Mouse (Mus musculus) ovary, postnatal 36 days (tissue): ENCODE data around the gene Mtmr3.
A peak's percentile ranks its signal among the peaks of the same experiment; 100 is the strongest.
"Not testable (repeated sequence)": the region's sequence is repeated elsewhere in the genome, so short reads cannot be mapped to it uniquely, and the experiment has no call there.

Experiments
- DNase-seq: peaks from one replicate; pipeline ENCODE4 v3.0.0; 2022; ENCODE audit warnings: low spot score, mixed read lengths

The Mtmr3 gene

DNA sequence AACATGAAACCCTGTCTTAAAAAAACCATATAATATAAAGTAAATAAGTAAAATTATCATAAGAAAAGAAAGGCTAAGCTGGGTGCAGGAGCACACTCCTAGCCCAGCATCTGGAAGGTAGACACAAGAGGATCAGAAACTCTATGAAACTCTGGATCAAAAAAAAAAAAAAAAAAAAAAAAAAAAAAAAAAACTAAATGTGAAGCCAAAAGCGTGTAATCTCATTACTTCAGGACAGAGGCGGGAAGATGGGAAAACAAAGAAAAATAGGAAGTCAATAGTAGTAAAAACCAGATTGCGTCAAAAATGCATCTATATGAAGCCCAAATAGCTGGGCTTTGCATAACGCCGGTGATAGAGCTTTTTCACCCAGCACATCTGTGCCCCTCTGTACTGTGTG, 7.2 kb upstream of the Mtmr3 start:
- no peak for DNase-seq

- no peak for DNase-seq
These were observed 5.3 kb upstream of the Mtmr3 start for GRCm38 (mm10) chr11:4599916-4600315.

GRCm38 (mm10) chr11:4598411-4598810, 3.7 kb upstream of the Mtmr3 start:
- no peak for DNase-seq

DNA sequence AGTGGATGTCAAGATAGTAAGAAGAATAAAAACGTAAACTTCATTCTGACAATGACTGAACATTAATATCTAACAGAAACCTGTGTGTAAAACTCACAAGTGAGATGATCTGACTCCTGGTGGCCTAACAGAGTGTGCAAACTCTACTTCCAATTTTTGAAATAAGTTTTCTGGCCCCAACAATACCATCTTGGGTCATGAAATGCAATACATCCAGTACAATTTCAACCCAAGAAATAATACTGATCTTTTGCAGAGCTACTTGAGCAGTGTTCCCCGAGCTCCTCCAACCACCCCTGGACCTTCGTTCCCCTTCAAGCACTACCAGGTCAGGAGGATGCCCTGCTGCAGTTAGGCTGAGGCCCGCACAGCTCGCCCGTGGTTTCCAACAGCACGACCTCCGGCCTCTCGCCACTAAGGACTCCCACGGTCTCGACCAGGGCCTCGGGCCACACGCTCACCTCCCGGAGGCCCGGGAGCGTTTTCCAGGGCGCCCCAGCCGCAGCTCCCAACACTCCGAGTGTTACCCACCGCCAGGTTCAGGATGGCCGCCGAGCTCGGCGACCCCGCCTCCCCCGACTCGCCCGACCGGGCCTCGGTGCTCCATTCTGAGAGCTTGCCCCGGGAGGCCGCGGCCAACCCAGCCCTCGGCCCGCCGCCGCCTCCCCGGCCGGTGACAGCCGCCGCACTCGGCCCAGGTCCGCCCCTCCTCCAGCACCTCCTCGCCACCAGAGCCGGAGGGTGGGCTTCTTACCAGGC, 635 bp downstream of the Mtmr3 start:
- peak; percentile 59 for DNase-seq

GRCm38 (mm10) chr11:4593491-4593848, 1.2 kb downstream of the Mtmr3 start:
- no peak for DNase-seq

GRCm38 (mm10) chr11:4591811-4592210, 2.9 kb downstream of the Mtmr3 start:
- no peak for DNase-seq

- peak; percentile 30 for DNase-seq
These were observed 16.0 kb downstream of the Mtmr3 start for GRCm38 (mm10) chr11:4578682-4579081.

- DNase-seq: no peak
These were observed 17.6 kb downstream of the Mtmr3 start for GRCm38 (mm10) chr11:4577079-4577478.

- DNase-seq: not testable (repeated sequence)
These were observed 18.5 kb downstream of the Mtmr3 start for GRCm38 (mm10) chr11:4576090-4576732.

DNA sequence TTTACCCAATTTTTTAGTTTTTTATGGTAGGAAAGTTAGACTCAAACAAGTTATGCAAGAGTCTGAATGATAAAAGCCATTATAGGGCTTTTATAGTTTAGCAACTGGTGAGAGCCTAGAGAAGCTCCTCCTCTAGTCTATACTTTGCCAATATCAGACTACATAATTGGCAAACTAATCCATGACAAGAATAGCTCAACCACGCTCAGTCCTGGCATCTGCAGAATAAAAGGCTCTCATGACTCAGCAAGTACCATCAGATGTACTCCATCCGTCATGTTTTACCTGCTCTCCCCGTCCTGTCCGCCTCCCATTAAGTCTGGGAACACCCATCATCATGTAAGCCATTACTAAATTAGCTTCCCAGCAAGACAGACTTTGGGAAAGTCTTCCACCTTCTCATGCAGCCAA, 23.2 kb downstream of the Mtmr3 start:
- no peak for DNase-seq

- DNase-seq: no peak
These were observed 28.3 kb downstream of the Mtmr3 start for GRCm38 (mm10) chr11:4566333-4566732.

DNA sequence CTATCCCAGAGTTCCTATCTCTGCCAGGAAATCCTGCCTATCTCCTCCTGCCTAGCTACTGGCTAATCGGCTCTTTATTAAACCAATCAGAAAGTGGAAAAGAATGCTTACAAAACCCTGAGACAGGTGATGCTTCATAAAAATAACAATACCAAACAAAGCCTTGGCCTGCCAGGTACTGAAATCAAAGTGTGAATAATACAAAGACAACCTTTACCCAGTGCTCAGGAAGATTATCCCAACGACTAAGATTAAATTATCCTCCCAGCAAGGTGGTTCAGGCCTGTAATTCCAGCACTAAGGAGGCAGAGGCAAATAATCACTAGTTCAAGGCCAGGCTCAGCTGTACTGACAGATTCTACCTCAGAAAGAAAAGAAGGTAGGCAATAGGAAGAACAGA, 29.1 kb downstream of the Mtmr3 start:
- DNase-seq: no peak

DNA sequence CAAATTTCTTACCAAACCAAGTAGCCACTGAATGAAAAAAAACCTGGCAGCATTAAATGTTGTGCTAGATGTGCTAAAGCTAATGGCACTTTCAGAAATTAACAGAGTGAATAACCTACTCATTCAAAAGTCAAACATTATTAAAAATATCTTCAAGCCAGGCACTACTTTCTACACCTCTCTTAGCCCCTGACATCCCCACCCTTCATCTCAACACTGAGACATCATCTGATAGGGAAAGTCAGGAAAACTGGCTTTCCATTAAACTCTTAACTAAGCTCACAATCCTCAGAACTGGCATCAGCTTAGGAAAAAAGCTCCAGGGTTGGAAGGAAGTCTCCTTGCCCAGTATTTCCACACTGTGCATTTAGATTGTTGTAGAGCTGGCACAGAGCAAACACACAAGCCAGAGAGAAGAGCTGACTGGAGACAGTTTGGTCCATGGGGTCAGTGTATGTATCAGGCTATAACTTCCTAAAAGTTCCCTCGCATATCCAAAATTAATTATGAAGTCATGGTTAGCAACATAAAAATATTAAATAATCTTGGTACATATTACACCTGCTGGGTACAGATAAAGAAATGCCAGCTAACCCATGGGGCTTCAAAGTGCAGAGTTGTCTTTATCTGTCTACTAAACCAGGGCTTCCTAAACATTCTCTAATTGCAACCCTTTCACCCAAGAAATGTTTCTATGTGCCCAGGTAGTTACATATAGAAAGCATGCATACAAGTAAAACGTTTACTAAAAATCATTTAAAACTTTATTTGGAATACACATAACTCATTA, 41.2 kb downstream of the Mtmr3 start:
- DNase-seq: no peak

DNA sequence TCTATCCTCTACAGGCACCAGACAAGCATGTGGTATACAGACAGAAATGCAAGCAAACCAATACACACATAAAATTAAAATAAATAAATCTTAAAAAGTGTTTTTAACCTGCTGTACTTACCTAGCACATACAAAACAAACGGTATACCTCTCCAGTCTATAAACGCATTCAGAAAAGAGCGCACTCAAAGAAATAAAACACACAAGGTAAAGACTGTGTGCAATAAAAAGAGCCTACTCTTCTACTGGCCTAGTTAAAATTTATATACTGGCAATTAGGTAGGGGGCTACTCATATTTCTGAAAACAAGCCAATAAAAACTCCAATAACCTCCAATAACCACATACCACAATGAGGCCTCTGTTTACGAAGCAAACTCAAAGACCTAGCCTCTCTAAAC, 47.1 kb downstream of the Mtmr3 start:
- DNase-seq: no peak

- DNase-seq: no peak
These were observed 48.7 kb downstream of the Mtmr3 start for GRCm38 (mm10) chr11:4545976-4546375.

- DNase-seq: no peak
These were observed 49.3 kb downstream of the Mtmr3 start for GRCm38 (mm10) chr11:4545401-4545800.

- DNase-seq: not testable (repeated sequence)
These were observed 50.1 kb downstream of the Mtmr3 start for GRCm38 (mm10) chr11:4544627-4544921.

DNA sequence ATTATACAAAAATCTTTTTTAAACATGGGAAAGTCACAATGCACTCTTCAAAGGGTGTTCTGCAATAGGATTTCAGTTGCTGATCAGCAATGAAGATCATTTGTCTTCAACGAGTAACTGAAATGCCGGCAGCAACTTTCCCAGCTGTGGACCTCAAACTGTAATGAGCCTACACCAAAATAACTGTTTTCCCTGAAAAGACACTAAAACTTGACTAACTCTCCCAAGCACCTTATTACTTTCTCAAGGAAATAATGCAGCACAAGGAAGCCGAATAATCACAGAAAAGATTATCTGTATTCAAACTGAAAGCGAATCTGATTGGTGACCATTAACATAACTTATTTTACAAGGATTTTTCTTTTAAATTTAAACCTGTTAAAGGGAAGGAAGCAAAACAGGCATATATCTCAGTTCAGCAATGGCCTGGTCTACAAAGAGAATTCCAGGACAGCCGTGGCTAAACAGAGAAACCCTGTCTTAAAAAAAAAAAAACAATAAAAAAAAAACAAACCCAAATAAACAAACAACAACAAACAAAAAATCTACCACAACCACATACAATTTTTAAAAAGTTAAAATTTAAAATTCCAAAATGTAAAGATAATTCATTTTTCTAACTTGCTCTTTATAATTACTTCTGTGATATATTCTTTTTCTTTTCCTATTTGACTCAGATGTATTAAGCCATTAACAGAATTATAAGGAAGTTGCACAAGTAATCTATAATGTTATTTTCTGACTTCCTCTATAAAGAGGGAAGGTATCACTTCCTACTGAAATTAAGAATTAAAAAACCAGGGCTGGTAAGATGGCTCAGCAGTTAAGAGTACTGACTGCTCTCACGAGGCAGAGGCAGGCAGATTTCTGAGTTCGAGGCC, 50.7 kb downstream of the Mtmr3 start:
- no peak for DNase-seq

DNA sequence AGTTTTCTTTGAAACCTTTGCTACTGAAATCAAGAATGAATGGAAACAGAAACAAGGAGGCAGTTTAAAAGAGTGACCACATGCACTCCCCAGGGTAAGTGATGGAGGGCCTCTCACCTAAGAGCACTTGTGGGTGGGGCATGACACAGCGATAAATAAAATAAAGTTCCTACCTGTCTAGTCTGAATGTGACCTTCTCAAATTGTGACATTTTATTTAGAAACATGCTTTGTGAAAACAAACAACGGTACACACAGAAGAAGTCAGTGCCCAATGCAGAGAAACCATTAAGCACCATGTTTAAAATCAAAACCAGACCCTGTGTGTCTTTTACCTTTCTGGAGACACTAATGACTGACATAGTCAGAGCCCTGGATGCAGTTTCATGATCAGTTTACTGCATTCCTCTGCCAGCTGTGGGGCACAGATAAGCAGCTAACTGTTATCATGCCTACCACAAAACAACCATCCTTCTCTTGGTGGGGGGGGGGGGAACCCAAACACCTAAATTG, 51.6 kb downstream of the Mtmr3 start:
- DNase-seq: no peak

- no peak for DNase-seq
These were observed 58.0 kb downstream of the Mtmr3 start for GRCm38 (mm10) chr11:4536645-4537044.

GRCm38 (mm10) chr11:4527132-4527531, 67.5 kb downstream of the Mtmr3 start:
- no peak for DNase-seq

- DNase-seq: no peak
These were observed 72.5 kb downstream of the Mtmr3 start for GRCm38 (mm10) chr11:4522142-4522664.
